Mouse (Mus musculus) lung, postnatal 0 days (tissue): ENCODE results near the gene Fam89b. TPM values are rescaled to one million over a fixed set of nuclear protein-coding genes. Genes with fewer than 3 reads are reported as not detected.

Experiments
- ATAC-seq: fragments of 200-750 bp; cut with Nextera tagmentation; 2 replicates; pipeline ENCODE4 v1.8.0; 2017; ENCODE audit warnings: moderate library complexity
- DNase-seq: peaks from one replicate; pipeline ENCODE4 v3.0.0-alpha.2; 2016; ENCODE audit warnings: low spot score
- H3K27ac ChIP-seq: fragments of 300-500 bp; sonication (generic); 2 replicates; pipeline ENCODE4 v1.5.1; 2014; ENCODE audit warnings: antibody characterized with exemption, mild to moderate bottlenecking, low read length, mixed read lengths
- H3K27me3 ChIP-seq: fragments of 300-500 bp; sonication (generic); replicated peaks from 2 replicates; pipeline ENCODE4 v1.6.1; 2014; ENCODE audit warnings: low read length, mixed read lengths; ENCODE audit not compliant: insufficient read depth
- H3K36me3 ChIP-seq: fragments of 300-500 bp; sonication (generic); 2 replicates; pipeline ENCODE4 v1.6.1; 2014; ENCODE audit warnings: low read length, mixed read lengths; ENCODE audit not compliant: insufficient read depth
- H3K4me1 ChIP-seq: fragments of 300-500 bp; sonication (generic); 2 replicates; pipeline ENCODE4 v1.6.1; 2014; ENCODE audit warnings: antibody characterized with exemption, low read depth, low read length, mixed read lengths; ENCODE audit not compliant: insufficient read depth
- H3K4me2 ChIP-seq: fragments of 300-500 bp; sonication (generic); replicated peaks from 2 replicates; pipeline ENCODE4 v1.6.1; 2014; ENCODE audit warnings: low read depth, mild to moderate bottlenecking, low read length, moderate library complexity, mixed read lengths
- H3K4me3 ChIP-seq: fragments of 300-500 bp; sonication (generic); 2 replicates; pipeline ENCODE4 v1.5.1; 2014; ENCODE audit warnings: low read depth, low read length
- H3K9ac ChIP-seq: fragments of 300-500 bp; sonication (generic); replicated peaks from 2 replicates; pipeline ENCODE4 v1.6.1; 2014; ENCODE audit warnings: low read depth, mild to moderate bottlenecking
- H3K9me3 ChIP-seq: fragments of 300-500 bp; sonication (generic); 2 replicates; pipeline ENCODE4 v1.6.1; 2016; ENCODE audit warnings: low read length, mixed read lengths
- CTCF ChIP-seq: IDR thresholded peaks from 2 replicates; pipeline ENCODE4 v1.5.1; 2016; ENCODE audit warnings: antibody characterized with exemption, mild to moderate bottlenecking
- EP300 ChIP-seq: IDR thresholded peaks from 2 replicates; pipeline ENCODE4 v1.6.1; 2016; ENCODE audit warnings: antibody characterized with exemption, mild to moderate bottlenecking, control low read depth
- WGBS: fragments of 180-500 bp; shearing (Covaris S2); extraction: QIAGEN DNeasy Blood & Tissue Kit; methylation state at CpG from one replicate; pipeline ENCODE4 v1.1.7; 2014; 5-methylcytosine and 5-hydroxymethylcytosine counted together
- polyA plus RNA-seq: library from polyadenylated mRNA; unstranded; fragments of >200 nt; fragmentation: Nextera tagmentation; extraction: Ambion mirVana; gene quantifications from 2 replicates; pipeline ENCODE4 v1.2.1, GENCODE M21; 2015

Gene Fam89b
- polyA plus RNA-seq, 1 experiment from 2014 or later, result 126 TPM

DNA sequence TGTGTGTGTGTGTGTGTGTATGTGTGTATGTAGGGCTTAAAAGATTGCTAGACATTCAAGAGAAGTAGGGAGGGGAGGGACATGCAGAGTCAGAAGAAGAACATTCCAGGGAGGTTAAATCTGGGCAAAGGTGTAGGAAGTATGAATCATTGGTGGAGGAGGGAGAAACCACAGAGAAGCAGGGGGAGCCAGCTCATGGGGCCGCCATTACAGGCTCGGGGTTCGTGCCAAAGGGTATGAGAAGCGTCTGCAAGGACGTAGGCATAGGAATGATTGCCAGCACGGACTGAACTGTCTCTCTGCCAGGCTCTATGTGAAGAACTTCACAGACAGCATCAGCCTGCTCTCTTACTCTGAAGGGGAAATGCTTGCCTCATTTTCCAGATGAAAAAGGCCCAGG is 20.0 kb upstream of the Fam89b start:
- H3K9me3 ChIP-seq, result no peaks in the 10 kb centered on the region
- ATAC-seq (peak; percentile 45), DNase-seq (peak; percentile 63)
- H3K4me1 ChIP-seq, result peaks cover 8% of the 10 kb centered on the region; the same call in 1 of the 2 replicates
- H3K9ac ChIP-seq, result no peak overlapping the region
- H3K27me3 ChIP-seq, result no peaks in the 10 kb centered on the region
- no peak overlapping the region for H3K4me2 ChIP-seq
- no peak overlapping the region for H3K27ac ChIP-seq
- TF ChIP-seq CTCF (no peak), EP300 (no peak)
- H3K36me3 ChIP-seq, result no peaks in the 10 kb centered on the region
- WGBS, result 66% methylated on average over 6 of the region's 6 CpGs
- no peak overlapping the region for H3K4me3 ChIP-seq

- DNase-seq (no peak), ATAC-seq (no peak)
- Histone ChIP-seq H3K27ac (no peak overlapping the region), H3K27me3 (no peaks in the 10 kb centered on the region), H3K9ac (no peak overlapping the region), H3K4me1 (peaks cover 21% of the 10 kb centered on the region), H3K4me2 (no peak overlapping the region), H3K4me3 (no peak overlapping the region), H3K9me3 (no peaks in the 10 kb centered on the region), H3K36me3 (no peaks in the 10 kb centered on the region)
- TF ChIP-seq EP300, result no peak
- TF ChIP-seq CTCF, result no peak
- WGBS, result 42% methylated on average over 12 of the region's 12 CpGs
Measured at GRCm38 (mm10) chr19:5746907-5747363, 17.5 kb upstream of the Fam89b start.

- Histone ChIP-seq H3K27me3 (no peaks in the 10 kb centered on the region), H3K27ac (no peak overlapping the region), H3K4me1 (peaks cover 21% of the 10 kb centered on the region), H3K9ac (no peak overlapping the region), H3K4me3 (peak overlapping the region; percentile 2; the same call in 1 of the 2 replicates), H3K9me3 (no peaks in the 10 kb centered on the region), H3K36me3 (no peaks in the 10 kb centered on the region), H3K4me2 (peak overlapping the region; percentile 45)
- ATAC-seq (no peak), DNase-seq (peak; percentile 13)
- WGBS, result 13% methylated on average over 33 of the region's 36 CpGs
- no peak for TF ChIP-seq CTCF
- TF ChIP-seq EP300, result no peak
Measured at GRCm38 (mm10) chr19:5745756-5746710, 16.6 kb upstream of the Fam89b start.

GRCm38 (mm10) chr19:5743576-5743975 is 14.1 kb upstream of the Fam89b start:
- TF ChIP-seq CTCF, result peak; percentile 49
- TF ChIP-seq EP300, result no peak
- ATAC-seq (peak; percentile 44), DNase-seq (peak; percentile 66)
- 18% methylated on average over 5 of the region's 5 CpGs for WGBS
- H3K4me3 ChIP-seq, result no peak overlapping the region
- no peak overlapping the region for H3K9ac ChIP-seq
- H3K4me2 ChIP-seq, result peak overlapping the region; percentile 96
- peaks cover 33% of the 10 kb centered on the region for H3K4me1 ChIP-seq
- H3K9me3 ChIP-seq, result no peaks in the 10 kb centered on the region
- H3K36me3 ChIP-seq, result no peaks in the 10 kb centered on the region
- H3K27me3 ChIP-seq, result no peaks in the 10 kb centered on the region
- H3K27ac ChIP-seq, result no peak overlapping the region

GRCm38 (mm10) chr19:5742241-5742641 is 12.8 kb upstream of the Fam89b start:
- Histone ChIP-seq H3K4me1 (peaks cover 33% of the 10 kb centered on the region), H3K4me3 (peak overlapping the region; percentile 72), H3K27me3 (no peaks in the 10 kb centered on the region), H3K36me3 (no peaks in the 10 kb centered on the region), H3K27ac (peak overlapping the region; percentile 89), H3K4me2 (peak overlapping the region; percentile 96), H3K9ac (peak overlapping the region; percentile 84), H3K9me3 (no peaks in the 10 kb centered on the region)
- DNase-seq (no peak), ATAC-seq (peak; percentile 3; the same call in 1 of the 2 replicates)
- no peak for TF ChIP-seq CTCF
- TF ChIP-seq EP300, result no peak
- 4% methylated on average over 32 of the region's 32 CpGs for WGBS

DNA sequence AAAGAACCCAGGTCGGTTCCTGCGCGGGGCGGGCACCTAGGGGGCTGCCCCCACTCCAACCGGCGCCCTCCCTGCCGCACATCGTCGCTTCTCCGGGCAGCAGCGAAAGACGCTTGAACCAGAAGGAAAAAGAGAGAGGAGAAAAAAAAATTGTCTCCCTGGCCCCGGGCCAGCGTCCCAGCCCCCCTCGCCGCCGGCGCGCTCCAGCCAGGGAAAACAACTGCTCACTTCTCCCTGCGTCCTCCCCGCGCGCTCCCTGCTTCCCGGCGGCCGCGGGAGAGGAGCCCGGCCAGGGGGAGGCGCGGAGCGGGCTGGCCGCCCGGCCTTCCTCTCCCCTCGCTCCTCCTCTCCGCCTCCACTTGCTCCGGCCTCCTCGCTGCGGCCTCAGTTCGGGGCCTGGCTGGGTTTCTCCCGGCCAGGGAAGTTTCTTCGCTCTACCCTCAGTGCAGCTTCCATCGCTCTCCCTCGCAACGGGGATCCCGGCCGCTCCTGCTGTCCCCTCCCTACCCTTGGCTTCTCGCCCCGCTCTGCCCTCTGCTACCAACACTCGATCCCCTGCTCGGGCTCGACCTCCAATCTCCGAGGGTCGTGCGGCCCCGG is 12.3 kb upstream of the Fam89b start:
- peak; percentile 93 for DNase-seq
- no peaks in the 10 kb centered on the region for H3K27me3 ChIP-seq
- H3K4me2 ChIP-seq, result peak overlapping the region; percentile 96
- H3K36me3 ChIP-seq, result no peaks in the 10 kb centered on the region
- peak overlapping the region; percentile 72 for H3K4me3 ChIP-seq
- ATAC-seq, result peak; percentile 73
- WGBS, result 4% methylated on average over 39 of the region's 55 CpGs
- H3K9ac ChIP-seq, result peak overlapping the region; percentile 84
- peak overlapping the region; percentile 89 for H3K27ac ChIP-seq
- no peaks in the 10 kb centered on the region for H3K9me3 ChIP-seq
- TF ChIP-seq CTCF, result peak; percentile 25
- TF ChIP-seq EP300, result no peak
- peaks cover 33% of the 10 kb centered on the region for H3K4me1 ChIP-seq
